Mouse (Mus musculus) CD4-positive, CD25-positive, alpha-beta regulatory T cell, adult 4 months (primary cell): ENCODE data around the gene Srsf6. TPM values are rescaled to one million over a fixed set of nuclear protein-coding genes. Genes with fewer than 3 reads are reported as not detected.
A peak's percentile ranks its signal among the peaks of the same experiment; 100 is the strongest.
"Not testable (repeated sequence)": the region's sequence is repeated elsewhere in the genome, so short reads cannot be mapped to it uniquely, and the experiment has no call there.

Experiments used
- ATAC-seq: one replicate; pipeline ENCODE4 v1.8.0; 2017
- polyA plus RNA-seq, 2 experiments: library from polyadenylated mRNA; unstranded; fragments of 100-300 nt; shearing (Covaris generic); gene quantifications; one replicate each; pipeline ENCODE4 v1.2.1; 2017

Gene Srsf6
- polyA plus RNA-seq, result 10 to 100 TPM; 21.3 to 37.8 TPM

GRCm38 (mm10) chr2:162931123-162931673 is at the start of gene Srsf6:
Srsf6 (plus strand) TSS chr2:162931528.
- peak; percentile 84 for ATAC-seq

- ATAC-seq, result no peak
Observed at GRCm38 (mm10) chr2:162884101-162884500, 47.2 kb upstream of the Srsf6 start.

GRCm38 (mm10) chr2:162887121-162887520 is 44.2 kb upstream of the Srsf6 start:
- ATAC-seq, result no peak

GRCm38 (mm10) chr2:162888677-162889076 is 42.7 kb upstream of the Srsf6 start:
- no peak for ATAC-seq

- ATAC-seq, result peak; percentile 67
Observed at GRCm38 (mm10) chr2:162889191-162889590, 42.1 kb upstream of the Srsf6 start.

GRCm38 (mm10) chr2:162889731-162890130 is 41.6 kb upstream of the Srsf6 start:
- no peak for ATAC-seq

GRCm38 (mm10) chr2:162892979-162893378 is 38.3 kb upstream of the Srsf6 start:
- ATAC-seq, result not testable (repeated sequence)

- not testable (repeated sequence) for ATAC-seq
Observed at GRCm38 (mm10) chr2:162899256-162899655, 32.1 kb upstream of the Srsf6 start.

- no peak for ATAC-seq
Observed at GRCm38 (mm10) chr2:162899880-162900589, 31.3 kb upstream of the Srsf6 start.

GRCm38 (mm10) chr2:162900590-162900916 is 30.8 kb upstream of the Srsf6 start:
- no peak for ATAC-seq

GRCm38 (mm10) chr2:162905902-162906301 is 25.4 kb upstream of the Srsf6 start:
- no peak for ATAC-seq

GRCm38 (mm10) chr2:162908052-162908491 is 23.3 kb upstream of the Srsf6 start:
- ATAC-seq, result no peak

- ATAC-seq, result no peak
Observed at GRCm38 (mm10) chr2:162914040-162914439, 17.3 kb upstream of the Srsf6 start.

- ATAC-seq, result no peak
Observed at GRCm38 (mm10) chr2:162914519-162914918, 16.8 kb upstream of the Srsf6 start.

GRCm38 (mm10) chr2:162919926-162920325 is 11.4 kb upstream of the Srsf6 start:
- ATAC-seq, result no peak

GRCm38 (mm10) chr2:162922183-162922582 is 9.1 kb upstream of the Srsf6 start:
- peak; percentile 93 for ATAC-seq

GRCm38 (mm10) chr2:162922834-162923233 is 8.5 kb upstream of the Srsf6 start:
- peak; percentile 30 for ATAC-seq

- no peak for ATAC-seq
Observed at GRCm38 (mm10) chr2:162924126-162924525, 7.2 kb upstream of the Srsf6 start.

GRCm38 (mm10) chr2:162927918-162928585 is 3.3 kb upstream of the Srsf6 start:
- ATAC-seq, result no peak

- no peak for ATAC-seq
Observed at GRCm38 (mm10) chr2:162929704-162930103, 1.6 kb upstream of the Srsf6 start.

GRCm38 (mm10) chr2:162930516-162931122 is 709 bp upstream of the Srsf6 start:
- ATAC-seq, result peak; percentile 33

- peak; percentile 23 for ATAC-seq
Observed at GRCm38 (mm10) chr2:162931674-162932650, 634 bp downstream of the Srsf6 start.
